ENCODE assay signal across 14 mouse cellular contexts in genomic region chr2:72165136-72165854, GRCm38 (mm10).
"Had no signal": no experiment of that assay in that cellular context is flagged by ENCODE, and none has a peak within 500 bp of the region (broad histone marks: within the 10 kb centered on the region; RNA-seq: fewer than 3 reads in every experiment).

No protein-coding gene starts in this region.

- H3K4me2 ChIP-seq: limb, embryonic 13.5 days; liver, embryonic 15.5 days; neural tube, embryonic 12.5 days had no signal

- H3K36me3 ChIP-seq: limb, embryonic 13.5 days; liver, embryonic 15.5 days; midbrain, embryonic 10.5 days; neural tube, embryonic 12.5 days had no signal

- H3K27me3 ChIP-seq: limb, embryonic 13.5 days; liver, embryonic 15.5 days; neural tube, embryonic 12.5 days had no signal

- DNase-seq: kidney, postnatal 10 days; kidney, postnatal 4 days; left cerebral cortex, postnatal 4 days; lung, adult 2 months; lung, postnatal 36 days; midbrain, embryonic 14.5 days; thymus, postnatal 4 days had no signal

- H3K4me3 ChIP-seq: layer of hippocampus, adult 2 months; limb, embryonic 13.5 days; liver, embryonic 15.5 days; midbrain, embryonic 10.5 days; neural tube, embryonic 12.5 days had no signal

- H3K9ac ChIP-seq: limb, embryonic 13.5 days; liver, embryonic 15.5 days; neural tube, embryonic 12.5 days had no signal

- H3K4me1 ChIP-seq: midbrain, embryonic 10.5 days had no signal

- H3K9me3 ChIP-seq: limb, embryonic 13.5 days; liver, embryonic 15.5 days; midbrain, embryonic 10.5 days; neural tube, embryonic 12.5 days had no signal

- H3K27ac ChIP-seq: layer of hippocampus, adult 2 months; limb, embryonic 13.5 days; liver, embryonic 15.5 days; midbrain, embryonic 10.5 days; neural tube, embryonic 12.5 days; stomach, postnatal 0 days had no signal

- ATAC-seq: lung, postnatal 0 days had no signal
